Mouse (Mus musculus) hindbrain, embryonic 11.5 days (tissue): ENCODE results near the gene Slc19a2. TPM values are rescaled to one million over a fixed set of nuclear protein-coding genes. Genes with fewer than 3 reads are reported as not detected.

Experiments used
- ATAC-seq: fragments of 200-750 bp; cut with Nextera tagmentation; 2 replicates; pipeline ENCODE4 v1.8.0; 2017; ENCODE audit warnings: mild to moderate bottlenecking, moderate TSS enrichment, moderate library complexity; ENCODE audit not compliant: low FRiP score
- DNase-seq: peaks from one replicate; pipeline ENCODE4 v3.0.0-alpha.2; 2015; ENCODE audit warnings: low spot score
- H3K27ac ChIP-seq: fragments of 300-500 bp; sonication (generic); 2 replicates; pipeline ENCODE4 v1.5.1; 2014; ENCODE audit warnings: mild to moderate bottlenecking, low read depth, low read length
- H3K27me3 ChIP-seq: fragments of 300-500 bp; sonication (generic); 2 replicates; pipeline ENCODE4 v1.6.1; 2014; ENCODE audit warnings: mild to moderate bottlenecking, low read length, moderate library complexity, mixed read lengths; ENCODE audit not compliant: control insufficient read depth, insufficient read depth
- H3K36me3 ChIP-seq: fragments of 300-500 bp; sonication (generic); 2 replicates; pipeline ENCODE4 v1.6.1; 2014; ENCODE audit warnings: mild to moderate bottlenecking, low read length, moderate library complexity, mixed read lengths; ENCODE audit not compliant: control insufficient read depth, insufficient read depth
- H3K4me1 ChIP-seq: fragments of 300-500 bp; sonication (generic); replicated peaks from 2 replicates; pipeline ENCODE4 v1.6.1; 2014; ENCODE audit warnings: low read length, mixed read lengths; ENCODE audit not compliant: control insufficient read depth, insufficient read depth
- H3K4me2 ChIP-seq: fragments of 300-500 bp; sonication (generic); replicated peaks from 2 replicates; pipeline ENCODE4 v1.6.1; 2014; ENCODE audit warnings: mild to moderate bottlenecking, low read depth, low read length
- H3K4me3 ChIP-seq: fragments of 300-500 bp; sonication (generic); 2 replicates; pipeline ENCODE4 v1.5.1; 2014; ENCODE audit warnings: low read depth, low read length
- H3K9ac ChIP-seq: fragments of 300-500 bp; sonication (generic); 2 replicates; pipeline ENCODE4 v1.6.1; 2014; ENCODE audit warnings: low read depth, low read length
- H3K9me3 ChIP-seq: fragments of 300-500 bp; sonication (generic); 2 replicates; pipeline ENCODE4 v1.6.1; 2016; ENCODE audit warnings: low read length; ENCODE audit not compliant: control insufficient read depth
- WGBS: fragments of 180-500 bp; shearing (Covaris S2); extraction: QIAGEN DNeasy Blood & Tissue Kit; methylation state at CpG from one replicate; pipeline ENCODE4 v1.1.7; 2014; 5-methylcytosine and 5-hydroxymethylcytosine counted together
- polyA plus RNA-seq: library from polyadenylated mRNA; unstranded; fragments of >200 nt; fragmentation: Nextera tagmentation; extraction: Ambion mirVana; gene quantifications from 2 replicates; pipeline ENCODE4 v1.2.1, GENCODE M21; 2014

The Slc19a2 gene
- polyA plus RNA-seq, 1 experiment from 2014 or later, result 9.2 TPM

DNA sequence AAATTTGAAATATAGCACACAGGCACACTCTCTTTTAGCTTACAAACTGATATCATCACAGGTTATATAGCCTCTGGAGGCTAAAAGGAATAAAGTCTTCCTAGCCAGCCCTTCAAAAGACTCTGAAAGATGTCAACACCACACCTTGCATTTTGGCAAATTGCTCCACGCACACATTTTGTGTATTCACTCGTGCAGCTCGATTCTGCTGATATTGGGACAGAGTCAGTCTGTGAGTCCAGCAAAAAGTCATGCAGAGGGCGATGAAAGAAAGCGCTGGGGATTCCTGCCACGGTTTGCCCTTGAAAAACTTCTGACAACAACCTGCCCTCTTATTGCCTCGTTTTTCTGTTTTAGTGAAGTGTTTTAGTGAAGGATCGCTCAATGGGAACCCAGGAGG is 1.4 kb upstream of the Slc19a2 start:
- 33% methylated on average over 8 of the region's 8 CpGs for WGBS
- no peak for ATAC-seq
- no peak for DNase-seq
- Histone ChIP-seq H3K27me3 (no peaks in the 10 kb centered on the region), H3K4me1 (peaks cover 6% of the 10 kb centered on the region; the same call in 1 of the 2 replicates), H3K9me3 (no peaks in the 10 kb centered on the region), H3K9ac (peak overlapping the region; percentile 28; the same call in 1 of the 2 replicates), H3K36me3 (no peaks in the 10 kb centered on the region), H3K4me2 (0 out of 2 replicates have a peak overlapping the region, but pooled peaks have one; percentile 39), H3K27ac (no peak overlapping the region), H3K4me3 (no peak overlapping the region)

DNA sequence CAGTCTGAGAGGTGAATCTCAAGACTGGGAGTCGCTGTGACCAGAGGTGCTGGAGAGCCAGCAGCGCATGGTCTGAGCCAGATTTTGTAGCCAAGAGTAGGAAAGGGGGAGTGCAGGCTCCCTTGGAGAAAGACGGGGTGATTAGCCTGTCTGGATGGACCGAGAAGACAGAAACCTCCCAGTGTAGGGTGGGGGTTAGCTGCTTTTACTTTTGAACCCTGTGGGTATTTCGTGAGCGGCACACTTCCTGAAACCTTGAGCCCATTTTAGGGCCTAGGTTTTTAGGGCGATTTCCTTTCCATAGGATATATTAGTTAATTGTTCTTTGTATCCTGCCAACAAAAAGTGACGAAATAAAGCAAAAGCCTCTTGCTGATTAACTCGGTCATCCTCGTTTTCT is 875 bp upstream of the Slc19a2 start:
- Histone ChIP-seq H3K27me3 (no peaks in the 10 kb centered on the region), H3K9me3 (no peaks in the 10 kb centered on the region), H3K4me1 (peaks cover 6% of the 10 kb centered on the region; the same call in 1 of the 2 replicates), H3K4me2 (peak overlapping the region; percentile 39), H3K27ac (no peak overlapping the region; the same call in 1 of the 2 replicates), H3K9ac (peak overlapping the region; percentile 28; the same call in 1 of the 2 replicates), H3K4me3 (peak overlapping the region; percentile 69), H3K36me3 (no peaks in the 10 kb centered on the region)
- 11% methylated on average over 10 of the region's 10 CpGs for WGBS
- ATAC-seq, result no peak
- DNase-seq, result peak; percentile 38

GRCm38 (mm10) chr1:164249332-164249711 is 476 bp downstream of the Slc19a2 start:
- H3K4me2 ChIP-seq, result peak overlapping the region; percentile 78
- WGBS, result under 1% methylated on average over 33 of the region's 33 CpGs
- H3K9ac ChIP-seq, result peak overlapping the region; percentile 65
- no peaks in the 10 kb centered on the region for H3K27me3 ChIP-seq
- no peak overlapping the region for H3K27ac ChIP-seq
- H3K4me3 ChIP-seq, result peak overlapping the region; percentile 69
- DNase-seq (no peak), ATAC-seq (no peak; the same call in 1 of the 2 replicates)
- H3K9me3 ChIP-seq, result no peaks in the 10 kb centered on the region
- H3K4me1 ChIP-seq, result peaks cover 6% of the 10 kb centered on the region; the same call in 1 of the 2 replicates
- no peaks in the 10 kb centered on the region for H3K36me3 ChIP-seq

DNA sequence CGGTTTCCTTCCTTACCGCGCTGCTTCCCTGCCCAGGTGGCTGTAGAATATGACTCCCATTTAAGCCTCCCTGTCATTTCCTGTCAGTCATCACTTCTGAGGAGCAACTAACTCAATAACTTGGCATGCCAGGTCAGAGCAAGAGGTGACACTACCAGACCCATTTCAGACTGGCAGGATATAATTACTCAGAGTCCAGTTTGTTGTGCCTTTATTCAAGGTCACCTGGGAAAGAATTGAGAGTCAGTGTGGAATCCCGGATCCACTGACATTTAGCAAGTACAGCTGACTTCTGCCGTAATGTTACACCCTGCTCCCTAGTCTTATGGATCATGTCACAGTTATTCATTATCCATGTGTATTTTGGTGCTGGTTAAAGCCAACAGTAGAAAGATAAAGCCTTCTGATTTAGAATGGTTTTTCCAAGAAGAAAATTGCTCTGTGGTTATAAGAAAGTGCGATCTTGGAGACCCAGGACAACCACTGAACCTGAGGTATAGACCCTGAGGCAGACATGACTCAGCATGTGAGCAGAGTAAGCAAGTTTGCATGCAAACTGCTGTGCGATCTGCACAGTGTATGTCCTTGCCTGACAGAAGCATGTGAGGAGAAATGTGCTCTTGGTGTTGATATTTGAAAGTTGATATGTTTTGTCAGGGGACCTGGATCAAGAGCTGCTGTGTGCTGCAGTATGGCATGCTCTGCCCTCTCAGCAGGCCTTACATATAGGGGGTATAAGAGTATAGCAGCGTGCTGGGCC is 1.7 kb downstream of the Slc19a2 start:
- Histone ChIP-seq H3K27me3 (no peaks in the 10 kb centered on the region), H3K9ac (no peak overlapping the region), H3K4me1 (peaks cover 6% of the 10 kb centered on the region; the same call in 1 of the 2 replicates), H3K9me3 (no peaks in the 10 kb centered on the region), H3K4me3 (peak overlapping the region; percentile 69; the same call in 1 of the 2 replicates), H3K36me3 (no peaks in the 10 kb centered on the region), H3K4me2 (peak overlapping the region; percentile 78), H3K27ac (no peak overlapping the region)
- WGBS, result 51% methylated on average over 8 of the region's 8 CpGs
- DNase-seq (no peak), ATAC-seq (no peak)

GRCm38 (mm10) chr1:164251438-164251837 is 2.6 kb downstream of the Slc19a2 start:
- ATAC-seq (no peak), DNase-seq (no peak)
- H3K27me3 ChIP-seq, result no peaks in the 10 kb centered on the region
- H3K36me3 ChIP-seq, result no peaks in the 10 kb centered on the region
- peaks cover 6% of the 10 kb centered on the region; the same call in 1 of the 2 replicates for H3K4me1 ChIP-seq
- no peak overlapping the region for H3K4me2 ChIP-seq
- no peak overlapping the region for H3K4me3 ChIP-seq
- no peak overlapping the region for H3K9ac ChIP-seq
- H3K9me3 ChIP-seq, result no peaks in the 10 kb centered on the region
- 87% methylated on average over 1 of the region's 1 CpGs for WGBS
- no peak overlapping the region for H3K27ac ChIP-seq

- H3K36me3 ChIP-seq, result no peaks in the 10 kb centered on the region
- no peak overlapping the region for H3K27ac ChIP-seq
- H3K27me3 ChIP-seq, result no peaks in the 10 kb centered on the region
- no peaks in the 10 kb centered on the region for H3K9me3 ChIP-seq
- WGBS, result 79% methylated on average over 5 of the region's 5 CpGs
- H3K4me1 ChIP-seq, result peaks cover 6% of the 10 kb centered on the region; the same call in 1 of the 2 replicates
- no peak overlapping the region for H3K4me2 ChIP-seq
- no peak for ATAC-seq
- H3K4me3 ChIP-seq, result no peak overlapping the region
- no peak for DNase-seq
- no peak overlapping the region for H3K9ac ChIP-seq
Measured at GRCm38 (mm10) chr1:164252551-164252950, 3.7 kb downstream of the Slc19a2 start.

- WGBS, result 78% methylated on average over 3 of the region's 3 CpGs
- Histone ChIP-seq H3K9me3 (no peaks in the 10 kb centered on the region), H3K4me1 (peaks cover 4% of the 10 kb centered on the region; the same call in 1 of the 2 replicates), H3K27me3 (no peaks in the 10 kb centered on the region), H3K9ac (no peak overlapping the region), H3K36me3 (no peaks in the 10 kb centered on the region), H3K4me3 (no peak overlapping the region), H3K27ac (no peak overlapping the region), H3K4me2 (no peak overlapping the region)
- DNase-seq (no peak), ATAC-seq (no peak)
Measured at GRCm38 (mm10) chr1:164254836-164255235, 6.0 kb downstream of the Slc19a2 start.

GRCm38 (mm10) chr1:164260171-164261028 is 11.6 kb downstream of the Slc19a2 start:
- 88% methylated on average over 16 of the region's 16 CpGs for WGBS

More at GRCm38 (mm10) chr1:164260171-164261028, 11.6 kb downstream of the Slc19a2 start:
- Histone ChIP-seq H3K36me3 (no peaks in the 10 kb centered on the region), H3K9ac (no peak overlapping the region), H3K4me3 (no peak overlapping the region), H3K27me3 (no peaks in the 10 kb centered on the region), H3K4me2 (no peak overlapping the region), H3K4me1 (no peaks in the 10 kb centered on the region), H3K9me3 (no peaks in the 10 kb centered on the region), H3K27ac (no peak overlapping the region)
- no peak for ATAC-seq
- DNase-seq, result no peak
